Mouse (Mus musculus) hindbrain, embryonic 14.5 days (tissue): ENCODE results near the gene Nlgn2. TPM values are rescaled to one million over a fixed set of nuclear protein-coding genes. Genes with fewer than 3 reads are reported as not detected.

Experiments used
- ATAC-seq: fragments of 200-750 bp; cut with Nextera tagmentation; 2 replicates; pipeline ENCODE4 v1.8.0; 2017; ENCODE audit warnings: moderate number of reproducible peaks, mild to moderate bottlenecking, moderate TSS enrichment, moderate library complexity; ENCODE audit not compliant: low FRiP score
- DNase-seq: peaks from one replicate; pipeline ENCODE4 v3.0.0-alpha.2; 2015; ENCODE audit warnings: low spot score
- H3K27ac ChIP-seq: fragments of 300-500 bp; sonication (generic); 2 replicates; pipeline ENCODE4 v1.5.1; 2014; ENCODE audit warnings: mild to moderate bottlenecking, moderate library complexity
- H3K27me3 ChIP-seq: fragments of 300-500 bp; sonication (generic); 2 replicates; pipeline ENCODE4 v1.6.1; 2014; ENCODE audit warnings: mild to moderate bottlenecking, low read length, mixed read lengths; ENCODE audit not compliant: control insufficient read depth, insufficient read depth
- H3K36me3 ChIP-seq: fragments of 300-500 bp; sonication (generic); replicated peaks from 2 replicates; pipeline ENCODE4 v1.6.1; 2014; ENCODE audit not compliant: control insufficient read depth, insufficient read depth
- H3K4me1 ChIP-seq: fragments of 300-500 bp; sonication (generic); replicated peaks from 2 replicates; pipeline ENCODE4 v1.6.1; 2014; ENCODE audit warnings: antibody characterized with exemption, low read length, mixed read lengths; ENCODE audit not compliant: control insufficient read depth, insufficient read depth
- H3K4me2 ChIP-seq: fragments of 300-500 bp; sonication (generic); replicated peaks from 2 replicates; pipeline ENCODE4 v1.6.1; 2014; ENCODE audit warnings: mild to moderate bottlenecking, moderate library complexity
- H3K4me3 ChIP-seq: fragments of 300-500 bp; sonication (generic); replicated peaks from 2 replicates; pipeline ENCODE4 v1.5.1; 2014; ENCODE audit warnings: mild to moderate bottlenecking, low read length
- H3K9ac ChIP-seq: fragments of 300-500 bp; sonication (generic); 2 replicates; pipeline ENCODE4 v1.6.1; 2014
- H3K9me3 ChIP-seq: fragments of 300-500 bp; sonication (generic); 2 replicates; pipeline ENCODE4 v1.6.1; 2016; ENCODE audit warnings: low read length; ENCODE audit not compliant: control insufficient read depth
- WGBS: fragments of 180-500 bp; shearing (Covaris S2); extraction: QIAGEN DNeasy Blood & Tissue Kit; methylation state at CpG from one replicate; pipeline ENCODE4 v1.1.7; 2014; 5-methylcytosine and 5-hydroxymethylcytosine counted together
- polyA plus RNA-seq: library from polyadenylated mRNA; unstranded; fragments of >200 nt; fragmentation: Nextera tagmentation; extraction: Ambion mirVana; gene quantifications from 2 replicates; pipeline ENCODE4 v1.2.1, GENCODE M21; 2014

Nlgn2 gene
- polyA plus RNA-seq, 1 experiment from 2014 or later, result 24.7 TPM

DNA sequence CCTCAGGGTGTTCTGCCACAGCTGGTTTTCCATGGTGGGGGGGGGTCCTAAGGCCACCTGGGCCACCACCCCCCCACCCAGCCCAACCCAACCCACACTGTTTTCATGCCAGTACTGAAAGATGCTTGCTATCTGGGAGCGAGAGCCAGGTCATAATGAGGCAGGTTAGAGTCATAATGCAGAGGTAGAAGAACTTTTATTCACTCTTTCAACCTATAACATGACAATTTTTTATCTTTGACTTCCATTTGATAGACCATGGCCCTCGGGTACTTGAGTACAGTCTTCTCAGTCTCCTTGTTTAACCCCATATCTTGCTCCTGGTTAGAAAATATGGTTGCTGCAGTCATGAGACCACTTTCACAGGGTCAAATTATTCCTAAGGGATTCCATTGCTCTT, 19.2 kb downstream of the Nlgn2 start, which contains the start of gene Spem2:
TSS of gene Spem2 (minus strand) at position 101 of the 400 bp plus-strand sequence.
- Histone ChIP-seq H3K27me3 (no peaks in the 10 kb centered on the region), H3K4me2 (no peak within 1 kb of the TSS), H3K36me3 (no peaks in the 10 kb centered on the region), H3K27ac (no peak within 1 kb of the TSS), H3K4me3 (no peak within 1 kb of the TSS), H3K4me1 (no peaks in the 10 kb centered on the region), H3K9me3 (no peaks in the 10 kb centered on the region), H3K9ac (no peak within 1 kb of the TSS)
- WGBS, result 85% methylated on average over 2 of the region's 2 CpGs
- DNase-seq (no peak), ATAC-seq (no peak)

GRCm38 (mm10) chr11:69816520-69816919, 21.1 kb downstream of the Nlgn2 start:
- 93% methylated on average over 12 of the region's 12 CpGs for WGBS
- Histone ChIP-seq H3K4me2 (no peak overlapping the region), H3K9ac (no peak overlapping the region), H3K27ac (no peak overlapping the region), H3K4me3 (no peak overlapping the region), H3K36me3 (no peaks in the 10 kb centered on the region), H3K9me3 (no peaks in the 10 kb centered on the region), H3K4me1 (no peaks in the 10 kb centered on the region), H3K27me3 (no peaks in the 10 kb centered on the region)
- DNase-seq (no peak), ATAC-seq (no peak)

GRCm38 (mm10) chr11:69815155-69815554, 22.4 kb downstream of the Nlgn2 start, which contains the start of gene Gm39566:
Gene Gm39566 (minus strand): TSS chr11:69815298.
- no peak within 1 kb of the TSS for H3K4me2 ChIP-seq
- no peak for ATAC-seq
- H3K36me3 ChIP-seq, result no peaks in the 10 kb centered on the region

DNA sequence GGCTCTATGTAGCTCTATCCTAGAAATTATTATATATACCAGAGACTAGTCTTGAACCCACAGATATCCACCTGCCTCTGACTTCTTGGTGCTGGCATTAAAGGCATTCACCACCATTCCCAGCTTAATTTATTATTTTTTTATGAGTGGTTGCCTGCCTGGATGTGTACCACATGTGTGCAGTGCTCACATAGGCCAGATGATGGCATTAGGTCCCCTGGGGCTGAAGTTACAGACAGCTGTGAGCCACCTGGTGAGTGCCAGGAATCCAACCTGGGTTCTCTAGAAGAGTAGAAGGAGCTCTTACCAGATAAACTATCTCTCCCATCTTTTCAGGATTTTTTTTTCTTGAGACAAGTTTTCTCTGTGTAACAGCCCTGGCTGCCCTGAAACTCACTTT, 27.3 kb downstream of the Nlgn2 start:
- H3K4me1 ChIP-seq, result no peaks in the 10 kb centered on the region
- H3K9ac ChIP-seq, result no peak overlapping the region
- DNase-seq (no peak), ATAC-seq (no peak)
- H3K4me2 ChIP-seq, result no peak overlapping the region
- H3K36me3 ChIP-seq, result no peaks in the 10 kb centered on the region
- no peak overlapping the region for H3K4me3 ChIP-seq
- H3K9me3 ChIP-seq, result no peaks in the 10 kb centered on the region
- H3K27ac ChIP-seq, result no peak overlapping the region
- peaks cover 11% of the 10 kb centered on the region for H3K27me3 ChIP-seq

More at GRCm38 (mm10) chr11:69815155-69815554, 22.4 kb downstream of the Nlgn2 start, which contains the start of gene Gm39566:
- Histone ChIP-seq H3K9ac (no peak within 1 kb of the TSS), H3K4me1 (no peaks in the 10 kb centered on the region), H3K9me3 (no peaks in the 10 kb centered on the region), H3K27me3 (no peaks in the 10 kb centered on the region), H3K27ac (no peak within 1 kb of the TSS), H3K4me3 (no peak within 1 kb of the TSS)
- WGBS, result 67% methylated on average over 10 of the region's 10 CpGs
- DNase-seq, result no peak

- H3K27ac ChIP-seq, result no peak overlapping the region
- no peaks in the 10 kb centered on the region for H3K36me3 ChIP-seq
- H3K27me3 ChIP-seq, result peaks cover 21% of the 10 kb centered on the region
- H3K4me1 ChIP-seq, result peaks cover 16% of the 10 kb centered on the region
- no peak overlapping the region for H3K9ac ChIP-seq
- H3K4me3 ChIP-seq, result no peak overlapping the region
- H3K9me3 ChIP-seq, result no peaks in the 10 kb centered on the region
- ATAC-seq, result no peak
- no peak for DNase-seq
- WGBS, result 79% methylated on average over 2 of the region's 2 CpGs
- H3K4me2 ChIP-seq, result no peak overlapping the region
These were observed 29.9 kb downstream of the Nlgn2 start for GRCm38 (mm10) chr11:69807641-69808040.

DNA sequence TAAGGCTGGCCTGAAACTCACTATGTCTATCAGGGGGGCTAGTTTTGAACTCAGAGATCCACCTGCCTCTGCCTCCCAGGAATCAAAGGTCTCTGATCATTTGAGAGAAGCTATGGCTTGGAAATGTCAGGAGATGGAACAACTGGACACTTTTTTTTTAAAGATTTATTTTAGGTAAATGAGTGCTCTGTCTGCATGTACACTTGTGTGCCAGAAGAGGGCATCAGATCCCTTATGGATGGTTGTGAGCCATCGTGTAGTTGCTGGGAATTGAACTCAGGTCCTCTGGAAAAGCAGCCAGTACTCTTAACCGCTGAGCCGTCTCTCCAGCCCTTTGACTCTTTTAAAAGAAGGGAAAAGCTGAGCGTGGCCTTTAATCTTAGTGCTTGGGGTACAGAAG, 31.2 kb downstream of the Nlgn2 start:
- 86% methylated on average over 4 of the region's 4 CpGs for WGBS
- Histone ChIP-seq H3K4me3 (no peak overlapping the region), H3K27ac (no peak overlapping the region), H3K36me3 (no peaks in the 10 kb centered on the region), H3K9ac (no peak overlapping the region), H3K4me2 (no peak overlapping the region), H3K9me3 (no peaks in the 10 kb centered on the region), H3K27me3 (peaks cover 21% of the 10 kb centered on the region), H3K4me1 (peaks cover 24% of the 10 kb centered on the region)
- ATAC-seq, result no peak
- no peak for DNase-seq

GRCm38 (mm10) chr11:69804972-69805909, 32.3 kb downstream of the Nlgn2 start, which contains the start of gene Tmem102:
Gene Tmem102 (minus strand): TSS chr11:69805624.
- Histone ChIP-seq H3K27me3 (peaks cover 21% of the 10 kb centered on the region), H3K36me3 (no peaks in the 10 kb centered on the region), H3K9ac (0 out of 2 replicates have a peak within 1 kb of the TSS, but pooled peaks have one; percentile 4), H3K9me3 (no peaks in the 10 kb centered on the region), H3K4me2 (peak within 1 kb of the TSS; percentile 88), H3K27ac (no peak within 1 kb of the TSS), H3K4me3 (no peak within 1 kb of the TSS), H3K4me1 (peaks cover 27% of the 10 kb centered on the region)
- WGBS, result 5% methylated on average over 29 of the region's 29 CpGs
- ATAC-seq (no peak), DNase-seq (no peak)

GRCm38 (mm10) chr11:69804652-69804940, 33.0 kb downstream of the Nlgn2 start:
- 7% methylated on average over 12 of the region's 12 CpGs for WGBS
- Histone ChIP-seq H3K4me1 (peaks cover 29% of the 10 kb centered on the region), H3K4me3 (no peak overlapping the region), H3K9ac (0 out of 2 replicates have a peak overlapping the region, but pooled peaks have one; percentile 4), H3K27ac (no peak overlapping the region), H3K27me3 (peaks cover 21% of the 10 kb centered on the region), H3K4me2 (peak overlapping the region; percentile 88), H3K9me3 (no peaks in the 10 kb centered on the region), H3K36me3 (no peaks in the 10 kb centered on the region)
- no peak for ATAC-seq
- no peak for DNase-seq

DNA sequence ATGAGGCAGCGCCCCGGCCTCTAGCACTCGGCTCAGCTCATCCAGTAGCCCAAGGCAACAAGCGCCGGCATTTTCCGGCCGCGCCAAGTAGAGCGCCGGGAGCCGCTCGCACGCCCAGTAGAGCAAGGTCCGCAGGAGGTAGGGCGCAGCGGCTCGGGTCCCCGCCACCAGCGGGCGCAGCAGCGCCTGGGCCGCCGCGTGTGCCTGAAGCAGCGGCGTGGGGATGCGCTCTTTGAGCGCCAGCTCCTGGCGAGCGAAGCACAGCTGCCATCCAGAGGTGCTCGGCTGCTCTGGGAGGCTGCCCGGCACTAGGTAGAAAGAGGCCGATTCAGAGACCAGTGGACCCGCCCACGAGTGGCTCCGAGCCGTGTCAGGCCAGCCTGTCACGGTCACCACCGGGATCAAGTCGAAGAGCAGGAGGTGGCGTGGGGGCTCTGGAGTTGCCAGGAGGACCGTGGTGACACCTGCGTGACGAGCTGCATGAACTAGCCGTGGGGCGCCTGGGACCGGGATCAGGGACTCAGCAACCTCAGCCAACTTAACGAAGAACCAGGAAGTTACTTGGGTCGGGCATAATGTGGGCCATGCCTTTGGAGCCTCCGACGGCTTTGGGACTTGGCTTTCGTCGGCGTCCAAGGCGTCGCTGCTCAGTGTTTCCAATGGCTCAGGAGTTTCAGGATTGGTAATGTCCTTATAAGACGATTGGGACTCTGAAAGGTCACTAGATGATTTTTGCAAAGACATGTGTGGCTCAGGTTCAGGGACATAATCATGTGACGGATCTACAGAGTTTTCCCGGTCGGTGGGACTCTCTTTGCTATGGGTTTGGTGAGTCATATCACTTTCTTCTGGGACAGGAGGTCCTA, 33.6 kb downstream of the Nlgn2 start:
- peak; percentile 75 for DNase-seq
- Histone ChIP-seq H3K27me3 (peaks cover 21% of the 10 kb centered on the region), H3K4me1 (peaks cover 35% of the 10 kb centered on the region), H3K27ac (0 out of 2 replicates have a peak overlapping the region, but pooled peaks have one; percentile 90), H3K4me2 (peak overlapping the region; percentile 88), H3K36me3 (no peaks in the 10 kb centered on the region), H3K9ac (peak overlapping the region; percentile 70), H3K9me3 (no peaks in the 10 kb centered on the region), H3K4me3 (peak overlapping the region; percentile 49)
- 1% methylated on average over 60 of the region's 60 CpGs for WGBS
- ATAC-seq, result peak; percentile 18; the same call in 1 of the 2 replicates
